Mouse (Mus musculus): ENCODE results near the gene G2e3.

The G2e3 gene

GRCm38 (mm10) chr12:51347988-51348697, at the start of gene G2e3:
Gene G2e3, plus strand, starts transcription at chr12:51348061.
- peak; percentile 67 for DNase-seq (ENCODE audit: extremely low spot score, low read depth, low spot score)

- DNase-seq (ENCODE audit: extremely low spot score, low read depth, low spot score): no peak
Observed at GRCm38 (mm10) chr12:51323604-51324003, 24.3 kb upstream of the G2e3 start.

DNA sequence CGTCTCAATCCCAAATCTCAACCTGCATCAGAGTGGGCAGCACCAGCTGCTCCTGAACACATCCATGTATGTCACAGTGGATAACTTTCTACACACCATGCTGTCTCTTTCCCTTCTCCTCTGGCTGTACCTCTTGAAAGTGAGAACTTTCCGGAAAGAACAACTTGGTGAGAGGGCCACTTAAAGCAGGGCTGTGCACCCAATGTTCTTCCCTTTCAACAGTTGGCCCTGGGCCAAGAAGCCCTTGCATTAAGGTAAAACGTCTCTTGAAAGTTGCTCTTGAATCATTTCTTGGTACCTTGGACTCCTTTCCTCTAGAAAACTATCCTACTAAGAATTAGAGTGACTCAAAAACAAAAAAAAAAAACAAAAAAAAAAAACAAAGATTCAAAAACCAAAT, 21.0 kb upstream of the G2e3 start:
- DNase-seq (ENCODE audit: extremely low spot score, low read depth, low spot score): no peak

- DNase-seq (ENCODE audit: extremely low spot score, low read depth, low spot score): no peak
Observed at GRCm38 (mm10) chr12:51337014-51337413, 10.8 kb upstream of the G2e3 start.

GRCm38 (mm10) chr12:51346121-51346520, 1.7 kb upstream of the G2e3 start:
- DNase-seq (ENCODE audit: extremely low spot score, low read depth, low spot score): no peak

GRCm38 (mm10) chr12:51348698-51348998, 787 bp downstream of the G2e3 start:
- no peak for DNase-seq (ENCODE audit: extremely low spot score, low read depth, low spot score)

- no peak for DNase-seq (ENCODE audit: extremely low spot score, low read depth, low spot score)
Observed at GRCm38 (mm10) chr12:51355296-51355695, 7.4 kb downstream of the G2e3 start.

DNA sequence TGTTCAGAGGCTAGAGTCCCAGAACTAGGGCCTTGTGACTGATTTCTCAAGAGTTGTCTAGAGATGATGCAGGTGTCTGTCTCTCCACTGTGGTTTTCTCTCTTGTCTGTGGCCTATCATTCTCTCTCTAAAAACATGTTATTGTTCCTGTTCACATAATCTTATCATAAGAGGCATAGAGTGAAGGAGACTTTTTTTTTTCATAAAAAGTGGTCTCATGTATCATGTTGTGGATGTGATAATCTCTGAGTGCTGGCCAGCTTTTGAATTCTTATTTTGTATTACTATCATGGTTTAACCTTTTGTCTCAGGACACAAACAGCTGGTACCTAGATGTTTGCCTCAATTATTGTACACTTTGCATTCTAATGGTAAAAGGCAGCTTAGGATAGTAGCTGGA, 13.4 kb downstream of the G2e3 start:
- DNase-seq (ENCODE audit: extremely low spot score, low read depth, low spot score): no peak

- DNase-seq (ENCODE audit: extremely low spot score, low read depth, low spot score): no peak
Observed at GRCm38 (mm10) chr12:51362898-51363297, 15.0 kb downstream of the G2e3 start.

DNA sequence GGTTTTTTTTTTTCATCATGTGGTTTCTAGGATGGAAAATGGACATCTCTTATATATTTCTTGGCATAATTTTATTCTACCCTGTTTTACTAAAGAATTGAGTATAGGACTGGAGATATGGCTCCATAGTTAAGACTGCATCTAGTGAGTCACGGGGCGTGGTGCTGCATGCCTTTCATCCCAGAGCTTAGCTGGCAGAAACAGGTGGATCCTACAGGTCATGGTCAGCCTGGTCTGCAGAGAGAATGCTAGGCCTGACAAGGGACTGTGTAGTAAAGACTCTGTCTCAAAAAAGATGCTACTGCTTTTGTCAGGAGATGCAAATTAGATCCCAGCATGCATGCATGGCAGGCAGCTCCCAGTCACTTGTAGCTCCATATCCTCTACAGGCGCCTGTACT, 20.6 kb downstream of the G2e3 start:
- DNase-seq (ENCODE audit: extremely low spot score, low read depth, low spot score): no peak

DNA sequence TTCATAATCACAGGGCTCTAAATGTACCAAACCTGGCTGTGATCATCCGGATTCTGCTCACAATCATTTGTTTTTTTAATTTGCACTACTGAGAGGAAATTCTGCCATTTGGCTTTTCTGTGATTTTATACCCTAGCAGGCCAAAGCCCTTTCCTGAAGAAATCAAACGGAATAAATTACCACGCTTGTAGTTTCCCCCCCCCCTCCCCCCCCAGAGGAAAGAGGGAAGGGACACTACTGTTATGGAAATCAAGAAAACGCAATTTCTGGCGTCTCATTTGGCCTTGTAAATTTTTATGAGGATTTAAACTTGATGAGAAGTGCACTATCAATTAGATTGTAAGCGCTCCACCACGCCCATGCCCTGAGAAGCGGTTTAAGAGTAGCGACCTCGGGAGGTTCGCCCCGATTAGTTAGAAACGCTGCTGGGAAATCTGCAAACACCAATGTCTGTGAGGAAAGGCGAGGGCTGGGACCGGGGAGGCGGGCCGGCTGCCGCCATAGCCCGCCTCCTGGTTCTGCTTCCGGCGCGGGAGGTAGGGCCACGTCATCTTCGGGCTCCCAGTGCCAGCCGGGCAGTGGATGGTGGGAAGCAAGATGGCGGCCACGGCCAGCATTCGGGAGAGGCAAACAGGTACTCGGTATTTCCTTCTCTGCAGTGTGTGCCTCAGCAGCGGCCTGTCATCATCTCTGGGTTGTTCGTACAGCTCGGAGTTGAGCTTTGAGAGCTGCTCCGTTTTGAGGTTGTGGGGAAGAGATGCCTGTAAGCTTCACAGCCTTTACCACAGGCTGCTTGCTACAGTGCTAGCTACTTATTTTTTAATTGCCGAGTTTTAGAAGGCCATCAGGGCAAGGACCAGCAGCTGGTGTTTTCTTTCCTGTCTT, 29.4 kb downstream of the G2e3 start, which contains the start of gene Scfd1:
Scfd1 (plus strand) TSS at position 508 of the 885 bp plus-strand sequence.
- DNase-seq (ENCODE audit: extremely low spot score, low read depth, low spot score): peak; percentile 82

DNA sequence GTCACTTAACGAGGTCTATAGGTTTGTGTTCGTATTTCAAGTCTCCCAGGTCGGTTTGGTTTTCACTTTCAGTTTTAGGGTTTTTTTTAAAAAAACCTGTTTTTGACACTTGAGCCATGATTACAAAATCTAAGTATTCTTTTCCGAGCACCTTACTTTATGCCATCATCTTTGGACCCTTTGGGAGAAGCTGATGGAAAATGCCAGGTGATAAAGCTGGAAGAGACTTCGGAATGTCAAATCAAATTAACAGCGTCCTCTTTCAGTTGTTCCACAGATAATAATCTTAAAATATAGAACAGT, 30.0 kb downstream of the G2e3 start:
- DNase-seq (ENCODE audit: extremely low spot score, low read depth, low spot score): no peak

DNA sequence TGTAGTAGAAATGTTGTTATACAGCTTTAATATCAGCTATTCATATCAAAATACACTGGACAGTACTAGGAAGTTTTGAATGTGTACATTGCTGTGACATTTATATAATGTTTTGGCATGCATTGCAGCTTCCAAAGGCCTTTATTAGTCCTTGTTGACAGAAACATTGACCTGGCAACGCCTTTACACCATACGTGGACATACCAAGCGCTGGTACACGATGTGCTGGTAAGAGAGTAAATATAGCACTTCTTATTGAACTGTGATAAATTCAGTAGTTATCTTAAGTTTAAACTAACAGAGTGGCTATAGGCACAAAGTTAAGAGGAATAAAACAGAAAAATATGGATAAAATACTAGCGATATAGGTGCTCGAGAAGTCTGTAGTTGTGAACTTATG, 52.0 kb downstream of the G2e3 start:
- no peak for DNase-seq (ENCODE audit: extremely low spot score, low read depth, low spot score)

GRCm38 (mm10) chr12:51402060-51402698, 54.3 kb downstream of the G2e3 start:
- peak; percentile 18 for DNase-seq (ENCODE audit: extremely low spot score, low read depth, low spot score)

DNA sequence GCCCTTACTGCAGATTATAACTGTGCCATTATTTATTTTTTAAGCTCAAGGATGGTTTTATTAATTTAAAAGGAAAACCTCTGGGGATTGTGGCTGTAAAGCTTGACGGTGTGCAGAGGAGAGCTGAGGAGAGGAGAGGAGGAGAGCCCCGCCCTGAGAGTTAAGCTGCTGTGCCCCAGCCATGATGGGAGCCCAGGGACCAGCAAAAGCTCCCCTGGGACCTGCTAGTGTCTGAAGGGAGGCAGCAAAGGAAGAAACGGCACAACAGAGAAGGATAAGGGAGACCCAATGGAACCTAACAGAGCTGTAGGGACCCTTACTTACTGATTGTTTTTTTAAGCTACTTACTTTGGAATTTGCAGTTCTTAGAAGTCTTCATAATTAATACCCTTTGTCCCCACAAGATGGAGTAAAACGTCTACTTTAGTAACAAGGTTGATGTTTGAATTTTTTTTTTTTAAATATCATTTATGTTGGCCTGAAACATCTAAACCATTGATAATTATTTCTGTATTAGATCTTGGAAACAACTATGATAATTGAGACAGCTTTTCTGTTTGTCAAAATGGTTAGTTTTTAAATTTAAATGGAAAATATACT, 56.2 kb downstream of the G2e3 start:
- no peak for DNase-seq (ENCODE audit: extremely low spot score, low read depth, low spot score)

DNA sequence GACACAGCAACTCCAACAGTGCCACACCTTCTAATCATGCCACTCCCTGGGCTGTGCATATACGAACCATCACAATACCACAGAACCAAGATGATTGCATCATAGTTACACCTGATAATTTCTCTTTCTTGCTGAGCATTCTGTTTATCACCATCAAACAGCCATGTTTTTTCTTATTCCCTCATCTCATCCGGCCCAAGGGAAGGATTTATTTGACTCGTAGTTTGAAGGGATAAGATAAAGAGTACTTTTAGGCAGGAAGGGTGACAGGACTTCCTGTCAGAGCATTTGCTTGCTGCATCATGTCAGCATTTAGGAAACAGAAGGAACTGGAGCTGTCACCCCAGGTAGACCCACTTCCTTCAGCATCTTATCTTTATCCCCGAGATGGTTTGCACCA, 63.5 kb downstream of the G2e3 start:
- DNase-seq (ENCODE audit: extremely low spot score, low read depth, low spot score): no peak

Measured in hindlimb bud, embryonic 11.5 days (tissue).